Mouse (Mus musculus) T-helper 17 cell (primary cell): ENCODE measurements around the gene Vmn1r13.
"Not testable (repeated sequence)": the region's sequence is repeated elsewhere in the genome, so short reads cannot be mapped to it uniquely, and the experiment has no call there.

Experiments used
- in situ Hi-C, 2 experiments: fragments of 300-600 bp; cut with MboI, MseI; formaldehyde crosslinking; loops; 1 replicate in 1 of 2; 2 replicates in 1 of 2; pipeline ENCODE4 v1.15.1; 2025; ENCODE audit warnings: high pct_unique_total_duplicates in 2 of 2

Vmn1r13 gene

GRCm38 (mm10) chr6:57202990-57203389 is at the start of gene Vmn1r13:
Gene Vmn1r13 (plus strand): TSS chr6:57203290.
- in situ Hi-C loops: not testable (repeated sequence)

GRCm38 (mm10) chr6:57156619-57157018 is 46.5 kb upstream of the Vmn1r13 start, which contains the start of gene Vmn1r12:
Gene Vmn1r12 (plus strand): TSS chr6:57156919.
- in situ Hi-C loops: loop anchor here in 1 of 2 experiments (5.0 kb wide), 1 partner anchor 76 kb away; the partner anchor contains the start of gene Vmn1r14

GRCm38 (mm10) chr6:57190016-57190415 is 13.1 kb upstream of the Vmn1r13 start:
- in situ Hi-C loops: not testable (repeated sequence)

GRCm38 (mm10) chr6:57231386-57231785 is 28.3 kb downstream of the Vmn1r13 start, which contains the start of gene Vmn1r14:
Gene Vmn1r14 (plus strand): TSS chr6:57231686.
- in situ Hi-C loops: loop anchor here in 1 of 2 experiments (5.0 kb wide), 1 partner anchor 74 kb away; the partner anchor contains the start of gene Vmn1r12

- in situ Hi-C loops: no loop called here
Observed at GRCm38 (mm10) chr6:57257652-57258051, 54.6 kb downstream of the Vmn1r13 start, which contains the start of gene Vmn1r15. Gene Vmn1r15 (plus strand): TSS chr6:57257952.

GRCm38 (mm10) chr6:57260990-57261389 is 57.9 kb downstream of the Vmn1r13 start:
- in situ Hi-C loops: no loop called here
